Mouse (Mus musculus) kidney, adult 2 months (tissue): Measurements from ENCODE around the gene Tcf19.
"Not testable (repeated sequence)": the region's sequence is repeated elsewhere in the genome, so short reads cannot be mapped to it uniquely, and the experiment has no call there.

ENCODE experiments used
- CTCF ChIP-seq: fragments of 200-500 bp; conservative IDR thresholded peaks from 2 replicates; pipeline ENCODE4 v1.5.1; 2011; ENCODE audit warnings: low read depth, mild to moderate bottlenecking, control low read depth, low read length, moderate library complexity, mixed read lengths; ENCODE audit not compliant: insufficient read depth, insufficient read length
- POLR2A ChIP-seq: fragments of 200-500 bp; IDR thresholded peaks from one replicate; pipeline ENCODE4 v1.6.1; 2011; ENCODE audit warnings: low read depth, low read length, control low read depth

- TF ChIP-seq CTCF = peak; percentile 58
- TF ChIP-seq POLR2A = not testable (repeated sequence)
Observed at GRCm38 (mm10) chr17:35465651-35466050, 51.0 kb downstream of the Tcf19 start.
